Mouse (Mus musculus) thymus, adult 2 months (tissue): ENCODE results near the gene Lyz2.

Experiments
- CTCF ChIP-seq: fragments of 200-500 bp; IDR thresholded peaks from 2 replicates; pipeline ENCODE4 v1.5.1; 2012; ENCODE audit warnings: mild to moderate bottlenecking, control low read depth, low read length, moderate library complexity, borderline replicate concordance; ENCODE audit not compliant: control insufficient read depth, poor library complexity, insufficient read depth; ENCODE audit errors: extremely low read depth
- POLR2A ChIP-seq: fragments of 200-500 bp; IDR thresholded peaks from 2 replicates; pipeline ENCODE4 v1.6.1; 2012; ENCODE audit warnings: mild to moderate bottlenecking, low read length, control low read depth, moderate library complexity; ENCODE audit not compliant: control insufficient read depth, poor library complexity, insufficient read depth; ENCODE audit errors: extremely low read depth

DNA sequence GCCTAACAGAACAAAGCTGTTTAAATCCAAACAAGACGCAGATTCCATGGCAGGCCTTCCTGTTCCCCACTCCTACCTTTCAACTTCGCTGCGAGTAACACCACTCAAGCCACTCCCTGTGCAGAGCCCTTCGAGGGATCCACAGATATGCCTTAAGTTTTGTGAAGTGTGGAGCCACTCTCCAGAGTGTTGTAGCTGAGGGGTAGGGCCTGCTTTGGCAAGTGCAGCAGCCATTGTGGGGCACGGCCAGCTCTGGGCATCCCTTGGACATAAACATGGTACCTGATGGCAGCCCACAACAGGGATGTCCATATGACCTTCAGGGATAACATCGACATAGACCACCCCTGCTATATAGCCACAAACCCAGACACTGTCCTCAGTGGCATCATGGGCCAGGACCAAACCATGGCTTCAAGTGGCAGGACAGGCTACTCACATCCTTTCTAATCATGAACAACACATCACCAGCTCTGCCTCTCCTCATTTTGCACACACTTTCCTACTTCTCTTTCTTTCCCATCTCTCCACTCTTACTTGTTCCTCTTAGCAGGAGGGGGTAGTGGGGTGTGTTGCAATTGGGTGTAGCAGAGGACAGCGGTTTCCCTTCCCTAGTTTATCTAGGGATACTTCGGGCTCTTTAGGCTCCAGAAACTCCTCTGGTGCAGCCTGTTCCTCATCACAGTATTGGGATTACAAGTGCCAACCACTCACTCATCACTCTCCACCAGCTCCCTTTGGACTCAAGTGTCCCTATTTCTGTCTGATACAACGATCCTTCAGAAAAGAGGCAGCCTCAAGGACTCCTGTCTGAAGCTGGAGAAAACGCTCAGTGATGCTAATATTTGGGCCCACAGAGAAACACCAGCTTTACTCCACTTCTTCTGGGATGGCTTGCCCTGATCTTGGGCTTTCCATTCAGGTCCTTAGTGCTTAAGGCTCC, 2.7 kb upstream of the Lyz2 start:
- no peak for TF ChIP-seq CTCF
- TF ChIP-seq POLR2A, result no peak
